Mouse (Mus musculus) cerebellum, adult 2 months (tissue): ENCODE results near the gene Pik3cd.

Source experiments
- CTCF ChIP-seq: fragments of 200-500 bp; IDR thresholded peaks from 2 replicates; pipeline ENCODE4 v1.5.1; 2011; ENCODE audit warnings: low read depth, mild to moderate bottlenecking, control low read depth, low read length, moderate library complexity, borderline replicate concordance; ENCODE audit not compliant: insufficient read depth
- POLR2A ChIP-seq: fragments of 200-500 bp; IDR thresholded peaks from 2 replicates; pipeline ENCODE4 v1.6.1; 2011; ENCODE audit warnings: low read length, control low read depth, borderline replicate concordance; ENCODE audit not compliant: insufficient read depth

GRCm38 (mm10) chr4:149671175-149671574 lies 31.2 kb downstream of the Pik3cd start:
- TF ChIP-seq POLR2A (no peak), CTCF (no peak)
